Mouse (Mus musculus): ENCODE data around the gene Ankrd40.

Ankrd40 gene

GRCm38 (mm10) chr11:94327693-94328643 lies at the start of gene Ankrd40:
TSS of gene Ankrd40 (plus strand) at chr11:94328001.
- peak; percentile 94 to 96 for DNase-seq (ENCODE audit: low spot score in 2 of 2)

DNA sequence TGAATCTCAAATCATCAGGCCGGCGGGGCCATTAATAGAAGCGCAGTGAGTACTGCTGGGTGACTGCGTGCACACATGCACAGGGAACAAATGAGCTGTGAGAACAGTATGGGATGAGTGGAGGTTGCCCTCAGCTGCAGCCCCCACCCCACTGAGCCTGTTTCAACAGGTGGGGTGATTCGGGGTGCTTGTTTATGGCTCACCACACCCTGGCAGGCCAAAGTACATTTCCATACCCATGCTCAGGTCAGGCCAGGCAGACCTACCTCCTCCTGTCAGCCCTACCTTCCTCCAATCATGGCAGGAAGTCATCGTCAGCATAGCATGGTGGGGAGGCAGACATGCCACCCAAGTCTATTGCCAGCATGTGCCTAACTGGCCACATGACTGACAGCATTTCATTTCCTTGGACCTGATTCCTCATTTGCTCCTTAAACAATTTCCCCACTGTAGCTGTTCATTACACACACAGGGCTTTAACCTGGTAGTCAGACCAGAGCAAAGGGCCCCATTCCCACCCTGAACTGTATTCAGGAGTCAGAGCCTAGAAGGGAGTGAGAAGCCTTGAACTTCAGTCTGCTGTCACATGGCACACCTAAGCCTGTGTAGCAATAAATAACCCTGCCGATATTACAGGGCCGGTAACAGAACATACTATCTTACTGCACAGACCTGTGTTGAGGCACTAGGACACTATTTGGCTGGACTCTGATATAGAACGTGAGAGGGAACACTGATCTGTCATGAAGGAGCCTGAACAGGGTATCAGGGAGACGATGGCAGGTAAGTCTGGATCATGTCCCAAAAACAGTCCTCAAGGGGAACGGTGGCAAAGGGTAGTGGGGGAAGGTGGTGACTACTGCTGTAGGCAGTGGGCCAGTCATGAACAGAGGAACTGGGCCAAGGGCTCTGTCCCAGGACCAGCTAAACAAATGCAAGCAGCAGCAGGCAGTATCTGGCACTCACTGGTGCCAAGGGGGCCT lies 46.3 kb upstream of the Ankrd40 start, which contains the start of gene Gm21885:
Gene Gm21885, plus strand, starts transcription at position 675 of the 983 bp plus-strand sequence.
- peak in 1 of 2 experiments; percentile 21 for DNase-seq (ENCODE audit: low spot score in 2 of 2)

- no peak for DNase-seq (ENCODE audit: low spot score in 2 of 2)
Measured at GRCm38 (mm10) chr11:94282291-94282690, 45.5 kb upstream of the Ankrd40 start.

- no peak for DNase-seq (ENCODE audit: low spot score in 2 of 2)
Measured at GRCm38 (mm10) chr11:94283536-94284099, 44.2 kb upstream of the Ankrd40 start.

DNA sequence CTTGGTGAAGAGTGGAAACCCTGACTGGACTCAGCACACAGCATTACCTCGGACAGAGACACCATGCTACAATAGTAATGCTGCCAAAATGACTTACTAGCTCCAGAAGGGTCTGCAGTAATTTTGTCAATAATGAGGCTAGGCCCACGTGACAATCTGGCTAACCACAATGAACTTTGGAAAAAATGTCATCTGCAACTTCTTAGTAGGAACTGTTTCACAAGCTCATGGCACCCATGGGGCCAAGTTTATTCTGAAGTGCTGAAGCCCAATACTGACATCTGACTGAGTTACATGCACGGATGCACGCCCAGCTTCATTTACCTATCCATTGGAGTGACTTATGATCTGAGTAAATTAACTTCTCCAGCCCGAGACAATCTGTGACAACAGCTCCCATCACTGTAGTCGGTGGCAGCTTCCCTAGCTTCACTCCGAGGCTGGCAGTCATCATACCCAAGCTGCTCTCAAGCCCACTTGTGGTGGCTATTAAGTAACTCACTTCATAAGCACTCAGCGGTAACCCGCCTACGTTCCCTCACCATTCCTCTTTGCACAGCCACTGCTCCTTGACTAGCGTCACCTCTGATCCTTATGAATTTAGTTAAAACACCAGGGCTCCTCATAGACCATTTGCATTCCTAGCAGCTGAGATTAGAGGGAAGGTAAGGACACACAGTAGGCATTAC lies 41.8 kb upstream of the Ankrd40 start:
- no peak for DNase-seq (ENCODE audit: low spot score in 2 of 2)

- no peak for DNase-seq (ENCODE audit: low spot score in 2 of 2)
Measured at GRCm38 (mm10) chr11:94287105-94287504, 40.7 kb upstream of the Ankrd40 start.

GRCm38 (mm10) chr11:94290062-94290740 lies 37.6 kb upstream of the Ankrd40 start:
- DNase-seq (ENCODE audit: low spot score in 2 of 2): no peak

DNA sequence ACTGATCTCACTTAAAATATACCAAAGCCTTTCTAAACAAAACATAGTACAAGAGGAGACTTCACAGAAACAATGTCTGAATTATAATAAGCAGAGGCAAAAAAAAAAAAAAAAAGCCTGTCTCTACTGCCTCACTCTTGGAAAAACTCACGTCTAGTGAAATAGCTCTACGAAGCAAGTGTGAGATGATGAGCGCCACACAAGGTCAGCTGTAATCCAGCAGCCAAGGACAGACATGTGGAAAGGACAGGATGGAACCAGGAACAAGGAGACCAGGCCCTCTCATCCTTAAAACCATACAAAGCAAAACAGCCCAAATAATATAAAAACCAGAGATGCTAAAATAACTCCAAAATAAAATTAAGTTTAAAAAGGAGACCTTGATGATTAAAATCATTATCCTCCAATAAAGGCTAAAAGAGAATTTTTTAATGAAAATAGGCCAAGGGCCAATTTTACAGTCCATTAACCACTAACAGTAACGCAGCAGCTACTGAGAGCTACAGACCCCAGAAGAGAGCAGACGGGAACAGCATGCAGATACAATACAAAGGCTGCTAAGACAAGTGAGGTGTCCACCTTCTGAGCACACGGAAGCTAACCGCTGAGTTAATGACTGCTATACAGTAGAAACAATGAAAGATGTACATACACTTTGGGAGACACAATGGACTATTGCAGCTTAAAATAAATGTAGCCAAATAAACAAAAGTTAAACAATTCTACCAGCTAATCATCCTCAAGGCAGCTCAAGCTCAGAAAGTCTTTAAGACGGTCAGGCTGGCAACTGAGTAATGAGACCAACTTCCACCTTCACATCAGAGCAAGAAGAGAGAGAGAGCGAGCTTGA lies 32.6 kb upstream of the Ankrd40 start:
- DNase-seq (ENCODE audit: low spot score in 2 of 2): no peak

DNA sequence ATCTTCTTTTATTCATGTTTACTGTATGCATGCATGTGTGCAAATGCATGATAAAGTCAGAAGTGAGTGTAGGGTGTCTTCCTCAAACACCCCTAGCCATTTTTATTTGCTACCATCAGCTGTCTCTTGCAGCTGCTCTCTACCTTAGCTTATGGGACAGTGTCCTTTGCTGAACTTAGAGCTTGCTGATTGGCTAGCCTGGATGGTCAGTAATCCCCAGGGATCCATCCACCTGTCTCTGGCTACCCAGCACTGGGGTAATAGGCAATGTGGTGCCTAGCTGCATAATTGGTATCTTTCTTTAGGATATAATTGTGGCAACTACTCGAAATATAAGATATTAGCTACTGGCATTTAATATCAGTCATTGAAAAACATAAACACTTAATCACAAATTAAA lies 15.1 kb upstream of the Ankrd40 start:
- no peak for DNase-seq (ENCODE audit: low spot score in 2 of 2)

GRCm38 (mm10) chr11:94314098-94314652 lies 13.6 kb upstream of the Ankrd40 start:
- no peak for DNase-seq (ENCODE audit: low spot score in 2 of 2)

DNA sequence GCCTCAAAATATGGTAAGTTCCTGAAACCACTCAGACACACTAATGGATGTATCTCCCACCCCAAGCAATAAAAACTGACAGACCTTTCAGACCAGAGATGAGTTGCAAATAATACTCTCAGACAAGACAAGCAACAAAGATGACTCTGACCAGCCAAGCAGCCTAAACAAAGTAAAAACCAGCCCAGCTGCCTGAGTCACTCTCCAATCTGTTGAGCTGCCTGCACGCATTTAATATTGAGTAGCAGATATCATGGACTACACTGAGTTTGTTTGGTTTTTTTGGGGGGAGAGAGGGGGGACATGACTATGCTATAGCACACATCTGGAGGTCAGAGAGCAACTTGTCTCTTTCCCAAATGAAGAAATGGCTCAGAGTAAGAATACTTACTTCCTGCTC lies 12.5 kb upstream of the Ankrd40 start:
- DNase-seq (ENCODE audit: low spot score in 2 of 2): no peak

GRCm38 (mm10) chr11:94316528-94316927 lies 11.3 kb upstream of the Ankrd40 start:
- DNase-seq (ENCODE audit: low spot score in 2 of 2): no peak

- no peak for DNase-seq (ENCODE audit: low spot score in 2 of 2)
Measured at GRCm38 (mm10) chr11:94317014-94317413, 10.8 kb upstream of the Ankrd40 start.

GRCm38 (mm10) chr11:94317515-94317914 lies 10.3 kb upstream of the Ankrd40 start:
- DNase-seq (ENCODE audit: low spot score in 2 of 2): no peak

DNA sequence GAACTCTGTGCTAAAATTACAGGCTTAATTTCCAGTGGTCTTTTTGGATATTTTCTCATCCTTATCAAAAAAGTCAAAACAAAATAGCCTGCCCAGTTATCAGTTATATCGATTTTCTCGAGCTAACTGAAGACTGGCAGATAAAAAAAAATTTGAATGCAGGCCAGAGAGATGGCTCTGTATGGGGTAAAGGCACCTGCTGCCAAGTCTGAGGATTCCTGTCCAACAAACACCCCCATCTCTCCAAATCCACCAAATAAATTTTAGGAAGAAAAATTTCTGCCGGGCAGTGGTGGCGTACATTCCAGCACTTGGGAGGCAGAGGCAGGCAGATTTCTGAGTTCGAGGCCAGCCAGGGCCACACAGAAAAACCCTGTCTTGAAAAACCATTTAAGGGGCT lies 9.7 kb upstream of the Ankrd40 start:
- DNase-seq (ENCODE audit: low spot score in 2 of 2): no peak

- DNase-seq (ENCODE audit: low spot score in 2 of 2): no peak
Measured at GRCm38 (mm10) chr11:94320969-94321930, 6.6 kb upstream of the Ankrd40 start.

GRCm38 (mm10) chr11:94321931-94322400 lies 5.8 kb upstream of the Ankrd40 start, which contains the start of gene Luc7l3:
TSS of gene Luc7l3 (minus strand) at chr11:94321988.
- DNase-seq (ENCODE audit: low spot score in 2 of 2): peak; percentile 90 to 95

GRCm38 (mm10) chr11:94322636-94323035 lies 5.2 kb upstream of the Ankrd40 start:
- DNase-seq (ENCODE audit: low spot score in 2 of 2): no peak
